Mouse (Mus musculus): ENCODE results near the gene Cdc45. TPM values are rescaled to one million over a fixed set of nuclear protein-coding genes. Genes with fewer than 3 reads are reported as not detected.

Cdc45 gene
- polyA plus RNA-seq, 1 experiment from 2014 or later: 82.9 TPM

GRCm38 (mm10) chr16:18822356-18822755 lies 10.6 kb upstream of the Cdc45 start:
- Histone ChIP-seq H3K27me3 (ENCODE audit: low read depth, poor library complexity, severe bottlenecking) (no peaks in the 10 kb centered on the region), H3K36me3 (peaks cover 100% of the 10 kb centered on the region), H3K4me3 (no peak overlapping the region), H3K27ac (no peak overlapping the region), H3K4me1 (no peaks in the 10 kb centered on the region), H3K9me3 (replicated peaks) (no peaks in the 10 kb centered on the region)
- 93% methylated on average over 1 of the region's 1 CpGs for WGBS
- no peak for DNase-seq (ENCODE audit: low spot score)

DNA sequence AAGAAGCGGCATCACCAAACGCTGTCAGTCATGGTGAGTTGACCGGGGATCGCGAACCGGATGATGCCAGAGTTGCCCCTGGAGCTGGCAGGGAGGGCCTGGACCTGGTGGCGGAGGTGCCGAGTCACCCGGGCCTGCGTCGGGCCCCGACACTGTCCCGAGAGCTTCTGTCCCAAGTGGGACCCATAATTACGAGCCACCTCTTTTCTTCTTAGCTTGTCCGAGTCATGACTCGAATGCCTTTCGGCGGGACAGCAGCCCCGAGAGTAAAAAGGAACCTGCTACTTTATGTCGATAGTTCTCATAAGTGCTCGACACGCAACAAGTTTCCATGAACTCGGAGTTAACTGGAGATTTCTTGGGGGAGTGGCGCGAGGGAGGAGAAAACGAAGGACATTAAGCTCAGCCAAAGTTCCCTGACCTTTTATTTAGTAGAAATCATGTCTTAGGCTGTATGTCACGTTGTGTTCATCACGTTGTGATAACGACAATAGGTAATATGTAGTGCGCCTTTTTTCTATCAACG lies 661 bp upstream of the Cdc45 start:
- H3K36me3 ChIP-seq: peaks cover 63% of the 10 kb centered on the region

DNA sequence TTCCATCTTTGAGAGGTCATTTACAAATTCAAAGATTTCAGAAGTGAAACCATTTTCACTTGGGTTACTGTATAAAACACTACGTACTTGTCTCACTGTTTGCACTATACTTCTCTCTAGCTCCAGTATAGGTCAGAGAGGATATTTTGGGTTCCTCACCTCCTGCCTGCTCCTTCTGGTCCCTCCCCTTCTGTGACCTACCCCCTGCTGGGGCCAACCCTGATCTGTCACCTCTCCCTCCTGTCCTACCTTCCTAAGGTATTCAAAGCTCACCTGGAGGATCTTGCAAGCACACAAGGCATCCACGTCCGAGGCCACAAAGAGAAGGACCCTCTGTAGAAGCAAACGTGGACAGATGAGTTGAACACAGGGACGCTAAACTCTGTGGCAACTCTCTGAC lies 755 bp downstream of the Cdc45 start:
- Histone ChIP-seq H3K4me1 (peaks cover 19% of the 10 kb centered on the region), H3K4me3 (peak overlapping the region; percentile 89), H3K36me3 (peaks cover 63% of the 10 kb centered on the region), H3K27me3 (ENCODE audit: low read depth, poor library complexity, severe bottlenecking) (no peaks in the 10 kb centered on the region), H3K9me3 (replicated peaks) (no peaks in the 10 kb centered on the region), H3K27ac (peak overlapping the region; percentile 91)
- 8% methylated on average over 5 of the region's 5 CpGs for WGBS
- no peak for DNase-seq (ENCODE audit: low spot score)

More for the DNA sequence above, 661 bp upstream of the Cdc45 start:
- H3K27ac ChIP-seq: peak overlapping the region; percentile 91
- no peaks in the 10 kb centered on the region for H3K9me3 ChIP-seq (replicated peaks)
- H3K4me3 ChIP-seq: peak overlapping the region; percentile 89
- no peaks in the 10 kb centered on the region for H3K27me3 ChIP-seq (ENCODE audit: low read depth, poor library complexity, severe bottlenecking)
- DNase-seq (ENCODE audit: low spot score): no peak
- peaks cover 19% of the 10 kb centered on the region for H3K4me1 ChIP-seq
- 2% methylated on average over 31 of the region's 31 CpGs for WGBS

DNA sequence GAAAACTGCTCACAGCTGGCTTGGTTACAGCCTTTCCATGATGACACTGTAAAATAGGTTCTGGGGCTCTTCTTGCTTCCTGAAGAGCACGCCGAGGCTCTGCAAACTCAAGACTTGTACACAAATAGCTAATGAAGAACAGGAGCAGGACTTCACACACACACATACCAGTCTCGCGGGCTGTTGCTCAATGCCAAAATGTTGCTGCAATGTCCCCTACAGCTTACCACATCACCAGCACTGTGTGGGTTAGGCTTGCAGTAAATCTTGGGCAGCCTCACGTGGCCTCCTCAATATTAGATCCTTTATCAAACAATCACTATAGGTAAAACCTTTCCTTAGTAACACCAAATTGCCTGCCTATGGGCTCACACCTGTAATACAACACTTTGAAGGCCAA lies 2.8 kb downstream of the Cdc45 start:
- WGBS: 96% methylated on average over 5 of the region's 5 CpGs
- Histone ChIP-seq H3K4me3 (no peak overlapping the region), H3K9me3 (replicated peaks) (no peaks in the 10 kb centered on the region), H3K36me3 (peaks cover 63% of the 10 kb centered on the region), H3K27me3 (ENCODE audit: low read depth, poor library complexity, severe bottlenecking) (no peaks in the 10 kb centered on the region), H3K4me1 (peaks cover 19% of the 10 kb centered on the region), H3K27ac (no peak overlapping the region)
- DNase-seq (ENCODE audit: low spot score): no peak

DNA sequence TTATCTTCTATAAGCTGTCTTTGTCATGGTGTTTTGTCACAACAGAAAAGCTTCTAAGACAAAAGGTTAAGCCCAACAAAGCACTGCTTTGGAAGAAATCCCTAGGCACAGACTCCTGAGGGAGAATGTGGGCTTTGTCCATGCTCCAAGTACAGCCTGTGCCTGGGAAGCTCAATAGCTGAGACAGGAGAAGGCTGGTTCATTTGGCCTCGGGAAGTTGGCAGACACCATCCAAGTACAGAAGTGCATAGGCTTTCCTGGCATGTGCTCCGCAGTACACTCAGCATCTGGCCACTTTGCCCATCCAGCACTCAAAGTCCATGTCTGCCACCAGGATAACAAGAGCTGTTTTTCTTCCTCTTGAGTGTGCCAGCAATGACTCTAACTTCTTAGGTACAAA lies 6.0 kb downstream of the Cdc45 start:
- Histone ChIP-seq H3K36me3 (peaks cover 86% of the 10 kb centered on the region), H3K27ac (no peak overlapping the region), H3K4me1 (peaks cover 6% of the 10 kb centered on the region), H3K9me3 (replicated peaks) (no peaks in the 10 kb centered on the region), H3K4me3 (no peak overlapping the region), H3K27me3 (ENCODE audit: low read depth, poor library complexity, severe bottlenecking) (no peaks in the 10 kb centered on the region)
- 96% methylated on average over 2 of the region's 2 CpGs for WGBS
- no peak for DNase-seq (ENCODE audit: low spot score)

DNA sequence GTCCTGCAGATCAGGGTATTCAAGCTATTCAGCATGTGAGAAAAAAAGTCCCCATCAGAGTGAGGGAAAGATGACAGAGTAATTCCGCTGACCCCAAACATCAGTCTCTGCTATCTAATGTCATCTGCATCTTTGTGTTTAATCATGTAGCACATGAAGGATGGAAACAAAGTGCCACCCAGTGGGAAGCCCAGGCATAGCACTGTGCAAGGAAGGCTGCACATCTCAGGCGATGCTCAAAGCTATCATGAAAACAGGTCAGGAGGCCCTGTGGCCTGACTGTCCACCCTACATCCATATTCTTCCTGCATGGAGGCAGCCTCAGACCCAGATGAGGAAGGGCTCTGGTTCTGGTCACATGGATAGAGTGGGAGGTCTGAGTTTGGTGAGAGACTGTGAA lies 12.9 kb downstream of the Cdc45 start:
- no peaks in the 10 kb centered on the region for H3K4me1 ChIP-seq
- 89% methylated on average over 2 of the region's 2 CpGs for WGBS
- H3K9me3 ChIP-seq (replicated peaks): no peaks in the 10 kb centered on the region
- H3K36me3 ChIP-seq: peaks cover 91% of the 10 kb centered on the region
- no peak overlapping the region for H3K27ac ChIP-seq
- no peak for DNase-seq (ENCODE audit: low spot score)
- H3K4me3 ChIP-seq: no peak overlapping the region
- H3K27me3 ChIP-seq (ENCODE audit: low read depth, poor library complexity, severe bottlenecking): no peaks in the 10 kb centered on the region

DNA sequence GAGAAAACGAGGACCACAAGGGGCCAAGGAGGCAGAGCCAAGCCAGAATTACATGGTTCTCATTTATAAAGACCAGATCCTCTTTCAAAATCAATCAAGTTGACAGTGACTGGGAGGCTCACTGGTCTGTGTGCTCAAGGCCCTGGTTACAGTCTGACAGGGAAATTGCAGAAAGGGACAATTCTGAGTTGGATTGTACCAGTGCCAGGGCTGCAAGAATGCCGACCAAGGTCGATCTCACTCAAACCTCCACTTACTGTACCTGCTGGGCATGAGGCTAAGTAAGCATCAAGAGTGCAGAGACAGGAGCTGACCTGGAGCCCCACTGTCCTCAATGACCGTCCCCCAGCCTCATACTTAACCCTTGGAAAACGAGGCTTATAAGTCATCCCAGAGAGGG lies 13.6 kb downstream of the Cdc45 start:
- Histone ChIP-seq H3K4me1 (no peaks in the 10 kb centered on the region), H3K36me3 (peaks cover 93% of the 10 kb centered on the region), H3K27me3 (ENCODE audit: low read depth, poor library complexity, severe bottlenecking) (no peaks in the 10 kb centered on the region), H3K4me3 (no peak overlapping the region), H3K9me3 (replicated peaks) (no peaks in the 10 kb centered on the region), H3K27ac (no peak overlapping the region)
- no peak for DNase-seq (ENCODE audit: low spot score)
- WGBS: 87% methylated on average over 5 of the region's 5 CpGs

- Histone ChIP-seq H3K27me3 (ENCODE audit: low read depth, poor library complexity, severe bottlenecking) (no peaks in the 10 kb centered on the region), H3K9me3 (replicated peaks) (no peaks in the 10 kb centered on the region), H3K36me3 (peaks cover 99% of the 10 kb centered on the region), H3K4me3 (no peak overlapping the region), H3K4me1 (no peaks in the 10 kb centered on the region), H3K27ac (no peak overlapping the region)
- 91% methylated on average over 7 of the region's 7 CpGs for WGBS
- no peak for DNase-seq (ENCODE audit: low spot score)
These were observed 15.1 kb downstream of the Cdc45 start for GRCm38 (mm10) chr16:18796645-18797044.

DNA sequence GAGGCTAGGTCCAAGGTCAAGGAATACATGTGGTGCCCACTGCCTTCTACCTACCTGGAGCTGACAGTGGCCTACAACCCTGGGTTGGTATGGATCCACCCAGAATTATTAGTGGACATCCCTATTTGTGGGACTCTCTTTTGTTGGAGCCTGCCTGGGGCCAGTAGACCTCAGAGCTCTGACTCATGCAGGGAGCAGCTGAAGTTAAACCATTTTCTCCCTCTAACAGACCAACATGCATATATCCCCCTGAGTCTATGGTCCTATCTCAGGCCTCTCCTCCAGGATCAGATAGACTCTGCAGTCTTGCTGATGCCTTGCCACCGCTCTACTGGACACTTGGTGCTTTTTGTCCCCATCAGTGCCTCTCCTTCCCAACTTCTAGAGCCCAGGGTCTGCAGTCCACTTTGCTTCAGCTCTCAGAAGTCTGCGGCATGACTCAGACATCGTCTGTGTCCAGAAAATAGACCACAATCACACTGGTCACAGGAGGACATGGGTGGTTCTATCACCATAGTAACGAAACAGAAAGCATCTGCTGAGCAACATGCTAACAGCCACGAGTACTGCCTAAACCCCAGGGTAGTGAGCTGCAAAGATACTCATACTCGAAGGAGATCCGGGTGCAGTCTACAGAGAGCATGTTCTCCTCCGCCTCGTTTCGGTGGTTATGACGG lies 16.4 kb downstream of the Cdc45 start:
- Histone ChIP-seq H3K9me3 (replicated peaks) (no peaks in the 10 kb centered on the region), H3K27ac (no peak overlapping the region), H3K4me1 (no peaks in the 10 kb centered on the region), H3K4me3 (no peak overlapping the region), H3K27me3 (ENCODE audit: low read depth, poor library complexity, severe bottlenecking) (no peaks in the 10 kb centered on the region), H3K36me3 (peaks cover 99% of the 10 kb centered on the region)
- no peak for DNase-seq (ENCODE audit: low spot score)
- 94% methylated on average over 11 of the region's 11 CpGs for WGBS

- DNase-seq (ENCODE audit: low spot score): no peak
- Histone ChIP-seq H3K4me1 (no peaks in the 10 kb centered on the region), H3K27ac (no peak overlapping the region), H3K36me3 (peaks cover 97% of the 10 kb centered on the region), H3K27me3 (ENCODE audit: low read depth, poor library complexity, severe bottlenecking) (no peaks in the 10 kb centered on the region), H3K4me3 (no peak overlapping the region), H3K9me3 (replicated peaks) (no peaks in the 10 kb centered on the region)
- 92% methylated on average over 10 of the region's 10 CpGs for WGBS
These were observed 23.0 kb downstream of the Cdc45 start for GRCm38 (mm10) chr16:18788627-18789406.

DNA sequence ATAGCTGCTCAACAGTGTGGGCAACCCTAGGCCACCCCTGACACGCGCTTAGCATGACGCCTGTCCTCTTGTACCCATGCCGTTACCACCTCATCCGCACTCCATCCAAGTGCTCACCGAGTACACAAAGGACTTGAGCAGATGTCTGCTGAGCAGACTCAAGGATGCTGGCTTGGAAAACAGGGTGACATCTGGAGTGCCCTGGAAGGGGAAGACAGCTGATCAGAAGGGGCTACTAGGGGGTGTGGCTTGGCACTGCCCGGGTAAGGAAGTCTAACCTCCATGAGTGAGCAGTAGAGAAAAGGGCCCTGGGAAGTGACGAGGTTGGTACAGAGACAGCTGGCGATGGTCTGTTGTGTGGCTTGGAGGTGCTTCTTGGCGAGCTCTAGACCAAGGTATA lies 25.1 kb downstream of the Cdc45 start:
- DNase-seq (ENCODE audit: low spot score): no peak
- Histone ChIP-seq H3K27me3 (ENCODE audit: low read depth, poor library complexity, severe bottlenecking) (no peaks in the 10 kb centered on the region), H3K9me3 (replicated peaks) (no peaks in the 10 kb centered on the region), H3K27ac (no peak overlapping the region), H3K36me3 (peaks cover 96% of the 10 kb centered on the region), H3K4me3 (no peak overlapping the region), H3K4me1 (no peaks in the 10 kb centered on the region)
- 96% methylated on average over 10 of the region's 10 CpGs for WGBS

DNA sequence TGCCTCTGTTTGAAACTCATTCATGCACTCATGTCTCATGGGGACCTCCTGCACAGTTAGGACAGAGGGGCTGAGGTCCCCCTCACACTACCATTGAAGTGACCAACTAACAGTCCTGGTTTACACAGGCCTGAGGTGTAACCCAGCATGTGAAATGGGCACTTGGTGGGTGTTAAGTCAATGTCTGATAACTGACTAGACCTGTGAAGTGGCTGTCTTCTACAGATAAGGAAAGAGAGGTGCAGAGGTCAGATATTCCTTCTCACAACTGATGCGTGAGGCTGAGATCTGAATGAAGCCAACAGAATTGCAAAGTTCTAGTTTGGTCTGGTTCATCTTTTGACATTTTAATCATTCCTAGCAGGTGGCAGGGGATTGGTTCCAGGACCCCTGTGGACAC lies 26.3 kb downstream of the Cdc45 start:
- WGBS: 90% methylated on average over 1 of the region's 1 CpGs
- no peak for DNase-seq (ENCODE audit: low spot score)
- peaks cover 96% of the 10 kb centered on the region for H3K36me3 ChIP-seq
- no peak overlapping the region for H3K27ac ChIP-seq
- H3K27me3 ChIP-seq (ENCODE audit: low read depth, poor library complexity, severe bottlenecking): no peaks in the 10 kb centered on the region
- no peaks in the 10 kb centered on the region for H3K9me3 ChIP-seq (replicated peaks)
- H3K4me1 ChIP-seq: no peaks in the 10 kb centered on the region
- H3K4me3 ChIP-seq: no peak overlapping the region

- Histone ChIP-seq H3K27me3 (ENCODE audit: low read depth, poor library complexity, severe bottlenecking) (peaks cover 3% of the 10 kb centered on the region), H3K27ac (no peak overlapping the region), H3K36me3 (peaks cover 96% of the 10 kb centered on the region), H3K9me3 (replicated peaks) (no peaks in the 10 kb centered on the region), H3K4me3 (no peak overlapping the region), H3K4me1 (no peaks in the 10 kb centered on the region)
- 97% methylated on average over 7 of the region's 7 CpGs for WGBS
- DNase-seq (ENCODE audit: low spot score): no peak
These were observed 26.8 kb downstream of the Cdc45 start for GRCm38 (mm10) chr16:18785025-18785424.
